Mouse (Mus musculus) hindbrain, embryonic 15.5 days (tissue): ENCODE results near the gene Triobp. TPM values are rescaled to one million over a fixed set of nuclear protein-coding genes. Genes with fewer than 3 reads are reported as not detected.

Source experiments
- ATAC-seq: fragments of 200-750 bp; cut with Nextera tagmentation; 2 replicates; pipeline ENCODE4 v1.8.0; 2017; ENCODE audit warnings: low read depth, moderate number of reproducible peaks, moderate TSS enrichment; ENCODE audit not compliant: low FRiP score
- H3K27ac ChIP-seq: fragments of 300-500 bp; sonication (generic); replicated peaks from 2 replicates; pipeline ENCODE4 v1.5.1; 2015; ENCODE audit warnings: mild to moderate bottlenecking, inconsistent platforms
- H3K27me3 ChIP-seq: fragments of 300-500 bp; sonication (generic); 2 replicates; pipeline ENCODE4 v1.6.1; 2015; ENCODE audit warnings: control low read depth, inconsistent platforms
- H3K36me3 ChIP-seq: fragments of 300-500 bp; sonication (generic); 2 replicates; pipeline ENCODE4 v1.6.1; 2015; ENCODE audit warnings: control low read depth, inconsistent platforms
- H3K4me1 ChIP-seq: fragments of 300-500 bp; sonication (generic); replicated peaks from 2 replicates; pipeline ENCODE4 v1.6.1; 2015; ENCODE audit warnings: control low read depth, inconsistent platforms
- H3K4me2 ChIP-seq: fragments of 300-500 bp; sonication (generic); 2 replicates; pipeline ENCODE4 v1.6.1; 2015; ENCODE audit warnings: moderate library complexity, mild to moderate bottlenecking, inconsistent platforms
- H3K4me3 ChIP-seq: fragments of 300-500 bp; sonication (generic); 2 replicates; pipeline ENCODE4 v1.5.1; 2015; ENCODE audit warnings: mild to moderate bottlenecking, inconsistent platforms
- H3K9ac ChIP-seq: fragments of 300-500 bp; sonication (generic); 2 replicates; pipeline ENCODE4 v1.6.1; 2015; ENCODE audit warnings: inconsistent platforms
- H3K9me3 ChIP-seq: fragments of 300-500 bp; sonication (generic); 2 replicates; pipeline ENCODE4 v1.6.1; 2016; ENCODE audit warnings: control low read depth, inconsistent platforms
- WGBS: fragments of 180-500 bp; shearing (Covaris S2); methylation state at CpG from one replicate; pipeline ENCODE4 v1.1.7; 2015; 5-methylcytosine and 5-hydroxymethylcytosine counted together
- polyA plus RNA-seq: library from polyadenylated mRNA; unstranded; fragments of >200 nt; fragmentation: Nextera tagmentation; extraction: Ambion mirVana; gene quantifications from 2 replicates; pipeline ENCODE4 v1.2.1, GENCODE M21; 2015

Triobp gene
- polyA plus RNA-seq, 1 experiment from 2014 or later = 42.7 TPM

- ATAC-seq = no peak
- Histone ChIP-seq H3K4me2 (peak overlapping the region; percentile 57), H3K9me3 (no peaks in the 10 kb centered on the region), H3K4me3 (peak overlapping the region; percentile 31), H3K27ac (no peak overlapping the region), H3K9ac (0 out of 2 replicates have a peak overlapping the region, but pooled peaks have one; percentile 5), H3K27me3 (peaks cover 10% of the 10 kb centered on the region; the same call in 1 of the 2 replicates), H3K36me3 (no peaks in the 10 kb centered on the region), H3K4me1 (peaks cover 26% of the 10 kb centered on the region)
- WGBS = 28% methylated on average over 15 of the region's 15 CpGs
These were observed 20.3 kb upstream of the Triobp start for GRCm38 (mm10) chr15:78927021-78927787.

- whole genome bisulfite sequencing = under 1% methylated on average over 28 of the region's 35 CpGs
- H3K36me3 ChIP-seq = no peaks in the 10 kb centered on the region
- peaks cover 10% of the 10 kb centered on the region; the same call in 1 of the 2 replicates for H3K27me3 ChIP-seq
- no peaks in the 10 kb centered on the region for H3K9me3 ChIP-seq
- H3K27ac ChIP-seq = no peak overlapping the region
- peaks cover 26% of the 10 kb centered on the region for H3K4me1 ChIP-seq
- ATAC-seq = no peak
- peak overlapping the region; percentile 57 for H3K4me2 ChIP-seq
- H3K4me3 ChIP-seq = peak overlapping the region; percentile 31
- peak overlapping the region; percentile 5; the same call in 1 of the 2 replicates for H3K9ac ChIP-seq
These were observed 19.6 kb upstream of the Triobp start for GRCm38 (mm10) chr15:78927788-78928457.

GRCm38 (mm10) chr15:78928539-78928938 lies 19.0 kb upstream of the Triobp start:
- Histone ChIP-seq H3K4me3 (0 out of 2 replicates have a peak overlapping the region, but pooled peaks have one; percentile 31), H3K36me3 (no peaks in the 10 kb centered on the region), H3K9ac (no peak overlapping the region), H3K27me3 (peaks cover 10% of the 10 kb centered on the region; the same call in 1 of the 2 replicates), H3K27ac (no peak overlapping the region), H3K4me1 (peaks cover 26% of the 10 kb centered on the region), H3K4me2 (peak overlapping the region; percentile 57), H3K9me3 (no peaks in the 10 kb centered on the region)
- no peak for ATAC-seq
- WGBS = 50% methylated on average over 8 of the region's 8 CpGs

GRCm38 (mm10) chr15:78930192-78930706 lies 17.3 kb upstream of the Triobp start:
- H3K27me3 ChIP-seq = peaks cover 10% of the 10 kb centered on the region; the same call in 1 of the 2 replicates
- no peaks in the 10 kb centered on the region for H3K36me3 ChIP-seq
- no peak for ATAC-seq
- H3K4me2 ChIP-seq = no peak overlapping the region
- H3K9ac ChIP-seq = no peak overlapping the region
- peaks cover 26% of the 10 kb centered on the region for H3K4me1 ChIP-seq
- no peak overlapping the region for H3K4me3 ChIP-seq
- 92% methylated on average over 6 of the region's 6 CpGs for whole genome bisulfite sequencing
- H3K9me3 ChIP-seq = no peaks in the 10 kb centered on the region
- H3K27ac ChIP-seq = no peak overlapping the region

- Histone ChIP-seq H3K4me3 (no peak overlapping the region), H3K27me3 (peaks cover 10% of the 10 kb centered on the region; the same call in 1 of the 2 replicates), H3K9me3 (no peaks in the 10 kb centered on the region), H3K9ac (no peak overlapping the region), H3K27ac (no peak overlapping the region), H3K4me1 (peaks cover 27% of the 10 kb centered on the region), H3K4me2 (no peak overlapping the region), H3K36me3 (no peaks in the 10 kb centered on the region)
- no peak for ATAC-seq
- WGBS = 91% methylated on average over 7 of the region's 7 CpGs
These were observed 16.6 kb upstream of the Triobp start for GRCm38 (mm10) chr15:78930801-78931426.

GRCm38 (mm10) chr15:78931577-78931976 lies 15.9 kb upstream of the Triobp start:
- Histone ChIP-seq H3K36me3 (no peaks in the 10 kb centered on the region), H3K4me2 (no peak overlapping the region), H3K27me3 (peaks cover 10% of the 10 kb centered on the region; the same call in 1 of the 2 replicates), H3K4me3 (no peak overlapping the region), H3K9ac (no peak overlapping the region), H3K9me3 (no peaks in the 10 kb centered on the region), H3K27ac (no peak overlapping the region), H3K4me1 (peaks cover 26% of the 10 kb centered on the region)
- 34% methylated on average over 3 of the region's 3 CpGs for WGBS
- ATAC-seq = no peak

- Histone ChIP-seq H3K4me2 (peak within 1 kb of the TSS; percentile 62), H3K4me1 (peaks cover 12% of the 10 kb centered on the region), H3K27me3 (no peaks in the 10 kb centered on the region), H3K36me3 (peaks cover 18% of the 10 kb centered on the region), H3K9ac (peak within 1 kb of the TSS; percentile 68), H3K4me3 (peak within 1 kb of the TSS; percentile 76), H3K9me3 (no peaks in the 10 kb centered on the region), H3K27ac (peak within 1 kb of the TSS; percentile 84)
- peak; percentile 90 for ATAC-seq
- under 1% methylated on average over 39 of the region's 42 CpGs for WGBS
These were observed 12.7 kb upstream of the Triobp start, which contains the start of gene Nol12 for GRCm38 (mm10) chr15:78934784-78935320. Gene Nol12 (plus strand): TSS chr15:78934933.

GRCm38 (mm10) chr15:78936403-78936802 lies 11.1 kb upstream of the Triobp start:
- no peak overlapping the region for H3K4me2 ChIP-seq
- peaks cover 32% of the 10 kb centered on the region for H3K36me3 ChIP-seq
- no peaks in the 10 kb centered on the region for H3K9me3 ChIP-seq
- no peak for ATAC-seq
- no peak overlapping the region for H3K4me3 ChIP-seq
- peaks cover 12% of the 10 kb centered on the region for H3K4me1 ChIP-seq
- H3K9ac ChIP-seq = no peak overlapping the region
- 86% methylated on average over 12 of the region's 12 CpGs for WGBS
- no peak overlapping the region for H3K27ac ChIP-seq
- no peaks in the 10 kb centered on the region for H3K27me3 ChIP-seq

GRCm38 (mm10) chr15:78937311-78937710 lies 10.2 kb upstream of the Triobp start:
- no peak overlapping the region for H3K9ac ChIP-seq
- 76% methylated on average over 10 of the region's 10 CpGs for WGBS

GRCm38 (mm10) chr15:78937963-78938362 lies 9.6 kb upstream of the Triobp start:
- no peak for ATAC-seq
- Histone ChIP-seq H3K4me2 (no peak overlapping the region), H3K27me3 (no peaks in the 10 kb centered on the region), H3K36me3 (peaks cover 35% of the 10 kb centered on the region), H3K9ac (no peak overlapping the region), H3K4me3 (no peak overlapping the region), H3K27ac (no peak overlapping the region), H3K4me1 (peaks cover 18% of the 10 kb centered on the region), H3K9me3 (no peaks in the 10 kb centered on the region)
- WGBS = 66% methylated on average over 2 of the region's 2 CpGs

More at GRCm38 (mm10) chr15:78937311-78937710, 10.2 kb upstream of the Triobp start:
- no peaks in the 10 kb centered on the region for H3K27me3 ChIP-seq
- ATAC-seq = no peak
- peaks cover 12% of the 10 kb centered on the region for H3K4me1 ChIP-seq
- no peak overlapping the region for H3K4me3 ChIP-seq
- no peaks in the 10 kb centered on the region for H3K9me3 ChIP-seq
- peaks cover 35% of the 10 kb centered on the region for H3K36me3 ChIP-seq
- H3K4me2 ChIP-seq = no peak overlapping the region
- no peak overlapping the region for H3K27ac ChIP-seq

- Histone ChIP-seq H3K4me1 (peaks cover 21% of the 10 kb centered on the region), H3K9ac (no peak overlapping the region), H3K27ac (no peak overlapping the region), H3K36me3 (peaks cover 35% of the 10 kb centered on the region), H3K4me2 (no peak overlapping the region), H3K27me3 (no peaks in the 10 kb centered on the region), H3K9me3 (no peaks in the 10 kb centered on the region), H3K4me3 (no peak overlapping the region)
- WGBS = 95% methylated on average over 13 of the region's 13 CpGs
- no peak for ATAC-seq
These were observed 7.2 kb upstream of the Triobp start for GRCm38 (mm10) chr15:78940325-78940724.
